Mouse (Mus musculus): ENCODE results near the gene Myo1g.
A peak's percentile ranks its signal among the peaks of the same experiment; 100 is the strongest.

Gene Myo1g

DNA sequence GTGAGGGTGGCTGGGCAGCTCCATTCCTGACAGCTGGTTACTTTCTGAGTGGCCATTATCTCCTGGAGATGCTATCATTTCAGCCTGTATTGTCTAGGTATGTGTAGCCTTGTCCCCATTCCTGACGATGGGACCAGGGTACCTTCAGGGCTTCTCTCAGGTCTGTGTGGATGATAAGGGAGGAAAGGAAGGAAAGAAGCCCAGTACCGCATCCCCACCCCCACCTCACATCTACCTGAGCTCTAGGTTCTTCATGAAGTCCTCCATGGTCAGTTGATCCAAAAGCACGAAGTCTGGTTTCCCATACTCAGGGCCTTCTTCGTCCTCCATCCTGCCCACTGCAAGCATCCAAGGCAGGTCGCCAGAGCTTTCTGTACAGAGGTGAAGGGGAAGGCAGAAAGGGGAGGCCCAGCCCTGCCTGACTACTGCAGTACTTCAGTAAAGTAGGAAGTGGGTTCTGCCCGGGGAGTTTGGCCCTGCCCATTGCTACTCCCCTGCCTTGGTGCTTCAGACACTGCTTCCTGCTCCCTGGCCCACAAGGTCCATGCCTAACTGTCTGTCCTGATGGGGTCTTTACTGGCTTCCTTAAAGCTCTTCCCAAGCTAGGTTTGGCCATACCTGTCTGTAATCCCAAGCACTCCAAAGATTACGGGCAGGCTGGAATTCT, at the start of gene Myo1g:
Gene Myo1g (minus strand): TSS at position 459 of the 667 bp plus-strand sequence.
- DNase-seq, result no peak

DNA sequence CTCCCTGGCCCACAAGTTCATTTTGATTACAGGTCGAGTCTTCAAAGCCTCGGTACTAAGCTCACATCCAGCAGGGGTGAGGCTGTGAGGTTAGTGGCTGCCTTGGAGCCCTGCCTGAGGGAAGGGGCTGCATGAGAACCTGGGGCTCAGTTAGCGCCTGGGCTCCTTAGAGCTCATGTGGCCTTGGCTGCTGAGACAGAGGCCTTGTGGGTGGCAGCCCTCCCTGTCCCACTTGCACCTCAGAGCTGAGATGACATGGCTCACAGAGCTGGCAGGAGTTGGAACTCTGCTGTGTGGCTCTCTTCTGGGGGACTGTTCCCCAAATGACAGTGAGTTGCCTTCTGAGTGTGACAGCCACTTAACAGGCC, 48.6 kb upstream of the Myo1g start:
- DNase-seq, result no peak

DNA sequence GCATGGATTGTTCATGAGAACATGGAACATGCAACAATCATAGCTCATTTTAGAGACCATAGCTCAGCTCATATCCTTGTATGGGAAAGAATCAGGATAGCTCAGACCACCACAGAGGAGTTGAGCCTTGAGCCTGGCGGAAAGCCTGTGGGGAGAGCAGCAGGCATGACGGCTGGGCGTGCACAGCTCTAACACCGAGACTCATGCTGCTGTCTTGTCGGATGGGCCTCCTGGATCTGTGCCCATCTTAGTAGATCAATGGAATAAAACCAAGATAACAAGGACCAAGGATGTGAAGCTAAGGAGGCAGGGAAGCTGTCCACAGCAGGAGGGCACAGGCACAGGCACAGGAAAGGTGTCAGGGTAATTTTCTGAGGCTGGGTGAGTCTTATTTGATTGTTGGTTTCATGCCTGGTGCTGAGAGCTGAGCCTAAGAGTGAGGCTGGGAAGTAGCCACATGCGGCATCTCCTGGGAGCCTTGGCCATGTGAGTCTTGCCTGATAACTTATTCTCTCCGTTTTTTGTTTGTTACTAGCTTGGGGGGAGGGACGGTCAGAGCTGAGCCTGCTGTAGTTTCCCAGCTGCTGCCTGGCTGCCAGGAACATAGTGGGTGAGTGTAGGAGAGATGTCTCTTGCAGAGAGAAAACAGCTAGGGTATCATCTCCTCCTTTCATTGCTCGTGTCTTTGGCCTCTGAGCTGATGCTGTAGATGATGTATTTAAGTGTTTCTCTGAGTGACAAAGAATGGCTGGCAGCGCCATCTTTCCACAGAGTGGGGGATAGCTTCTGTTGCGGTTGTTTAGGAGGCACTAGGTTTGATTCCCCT, 48.0 kb upstream of the Myo1g start:
- peak; percentile 35 to 48 for DNase-seq

DNA sequence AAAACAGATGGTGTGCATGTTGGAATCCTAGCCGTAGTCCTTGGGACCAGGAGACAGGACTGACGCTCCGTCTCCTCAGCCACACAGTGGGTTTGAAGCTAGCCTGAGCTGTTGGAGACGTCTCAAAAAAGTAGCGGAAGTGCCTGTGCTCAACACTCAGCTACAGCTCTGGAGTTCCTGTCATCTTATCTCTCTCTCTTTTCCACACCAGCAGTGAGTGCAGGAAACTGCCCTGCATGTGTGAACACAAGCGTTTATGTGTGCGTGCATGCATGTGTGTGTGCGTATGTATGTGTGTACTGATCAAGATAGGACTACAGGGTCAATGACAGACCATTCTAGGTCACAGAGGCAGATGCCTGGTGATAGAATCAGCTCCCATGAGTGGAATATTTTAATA, 47.2 kb upstream of the Myo1g start:
- DNase-seq, result no peak

DNA sequence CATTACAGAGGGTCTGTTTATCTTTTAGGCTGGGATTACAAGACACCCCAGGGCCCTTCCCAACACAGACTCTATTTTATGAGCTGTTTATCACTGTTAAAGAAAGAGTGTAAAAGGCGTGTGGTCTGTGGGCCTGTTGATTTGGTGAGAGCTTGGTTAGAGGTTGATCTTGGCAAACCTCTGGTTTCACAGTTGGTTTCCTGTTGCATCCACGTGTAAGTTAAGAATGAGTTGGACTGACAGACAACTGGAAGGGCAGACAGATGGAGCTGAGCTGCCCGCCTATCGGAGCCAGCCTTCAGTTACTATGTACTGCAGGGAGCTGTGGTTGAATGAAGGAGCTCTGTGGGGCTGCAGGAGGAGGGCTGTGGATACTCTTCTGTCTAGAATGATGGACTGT, 45.7 kb upstream of the Myo1g start:
- no peak for DNase-seq

DNA sequence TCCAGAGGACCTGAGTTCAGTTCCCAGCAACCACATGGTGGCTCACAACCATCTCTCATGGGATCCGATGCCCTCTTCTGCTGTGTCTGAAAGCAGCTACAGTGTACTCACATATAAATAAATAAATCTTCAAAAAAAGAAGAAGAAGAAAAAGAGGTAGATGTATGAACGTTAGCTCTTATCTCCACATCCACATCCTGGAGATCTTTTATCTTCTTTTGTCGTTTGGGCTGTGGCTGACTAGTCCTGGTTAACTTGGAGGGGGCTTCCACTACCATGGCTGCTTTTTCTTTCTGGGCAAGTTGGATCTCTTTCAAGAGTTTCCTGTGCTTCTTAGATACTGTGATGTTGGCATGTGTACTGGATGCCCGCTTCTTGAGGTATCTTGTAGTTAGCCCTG, 42.4 kb upstream of the Myo1g start:
- no peak for DNase-seq

DNA sequence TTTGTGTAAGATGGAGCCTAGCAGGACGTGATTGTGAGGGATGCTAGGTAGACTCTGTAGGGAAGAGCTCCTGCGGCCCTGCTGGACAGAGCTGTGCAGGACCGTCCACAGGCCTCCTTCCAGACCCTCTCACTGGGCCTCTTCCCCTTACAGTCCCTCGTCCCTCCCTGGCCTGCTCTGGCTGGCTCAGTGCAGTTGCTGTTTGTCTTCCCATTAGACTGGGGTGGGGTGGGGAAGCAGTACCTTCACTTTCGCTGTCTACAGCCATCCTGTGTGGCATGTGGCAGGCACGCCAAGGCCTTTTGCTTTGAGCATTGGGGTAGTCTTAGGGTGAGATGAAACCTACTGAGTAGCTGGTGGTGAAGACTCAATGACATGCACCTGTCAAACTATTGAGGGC, 41.6 kb upstream of the Myo1g start:
- peak; percentile 14 to 19 for DNase-seq

DNA sequence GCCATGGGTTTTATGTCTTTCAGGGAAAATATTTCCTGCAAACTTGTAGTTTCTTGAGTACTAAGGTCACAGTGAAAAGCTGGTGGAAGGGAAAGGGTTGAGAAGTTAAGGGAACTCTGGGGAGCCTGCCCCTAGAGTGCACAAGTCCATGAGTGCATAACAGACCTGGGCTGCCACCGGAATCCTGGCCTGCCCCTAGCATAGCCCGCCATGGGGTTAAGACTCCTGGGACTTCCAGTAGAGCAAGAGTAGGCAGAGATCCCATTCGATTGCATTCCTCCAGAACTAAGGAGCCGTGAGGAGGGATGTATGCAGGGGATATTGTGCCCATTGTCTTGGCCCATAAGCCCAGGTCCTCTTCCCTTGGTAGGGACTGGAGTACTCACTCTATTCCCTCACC, 40.7 kb upstream of the Myo1g start:
- DNase-seq, result peak; percentile 20 to 39

DNA sequence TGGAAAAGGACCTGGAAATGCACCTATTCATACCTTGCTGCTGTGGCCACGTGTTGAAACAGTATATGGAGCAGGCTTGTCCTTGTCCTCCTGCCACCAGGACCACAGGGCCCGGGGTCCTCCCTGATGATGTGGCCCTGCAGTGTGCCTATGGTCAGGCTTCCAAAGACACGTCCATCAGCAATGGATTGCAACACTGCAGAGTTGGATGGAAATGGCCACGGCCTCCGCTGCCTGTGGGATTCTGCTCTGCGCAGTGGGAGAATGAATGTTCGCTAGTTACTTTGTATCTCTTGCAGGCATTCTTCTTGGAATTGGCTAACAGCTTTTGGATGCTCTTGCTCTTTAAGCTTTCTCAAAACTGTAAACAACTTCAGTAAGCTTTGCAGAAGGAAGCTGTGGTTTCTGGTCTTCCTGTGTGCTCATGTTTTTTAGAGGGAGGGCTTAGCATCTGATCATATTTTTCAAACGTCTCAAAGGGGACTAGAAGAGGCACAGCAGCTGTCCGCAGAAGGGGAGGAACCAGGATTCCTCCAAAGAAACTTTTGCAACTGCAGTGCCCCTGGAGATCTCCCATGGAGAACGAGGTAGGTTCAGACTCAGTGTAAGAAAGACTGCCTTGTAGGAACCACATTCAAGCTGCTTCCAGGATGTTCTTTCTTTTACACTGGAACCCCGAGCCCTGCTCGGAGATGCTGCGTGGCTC, 40.0 kb upstream of the Myo1g start:
- peak; percentile 44 to 57 for DNase-seq

DNA sequence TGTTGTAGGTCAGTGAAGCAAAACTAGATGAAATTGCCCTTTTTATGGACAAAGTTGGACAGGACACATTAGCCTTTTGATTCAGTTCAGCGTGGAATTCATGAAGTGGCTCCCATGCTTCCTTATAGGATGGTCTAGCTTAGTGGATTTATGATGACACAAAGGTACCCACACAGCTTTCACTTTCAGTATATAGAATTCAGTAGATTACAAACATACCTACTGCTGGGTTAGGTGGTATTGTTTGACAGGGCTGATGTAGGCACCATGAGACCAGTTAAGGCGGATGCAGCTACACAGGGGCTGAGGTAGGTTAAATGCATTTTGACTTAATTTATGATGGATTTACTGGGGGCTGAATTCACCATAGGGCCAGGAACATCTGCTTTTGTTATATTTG, 39.2 kb upstream of the Myo1g start:
- no peak for DNase-seq

DNA sequence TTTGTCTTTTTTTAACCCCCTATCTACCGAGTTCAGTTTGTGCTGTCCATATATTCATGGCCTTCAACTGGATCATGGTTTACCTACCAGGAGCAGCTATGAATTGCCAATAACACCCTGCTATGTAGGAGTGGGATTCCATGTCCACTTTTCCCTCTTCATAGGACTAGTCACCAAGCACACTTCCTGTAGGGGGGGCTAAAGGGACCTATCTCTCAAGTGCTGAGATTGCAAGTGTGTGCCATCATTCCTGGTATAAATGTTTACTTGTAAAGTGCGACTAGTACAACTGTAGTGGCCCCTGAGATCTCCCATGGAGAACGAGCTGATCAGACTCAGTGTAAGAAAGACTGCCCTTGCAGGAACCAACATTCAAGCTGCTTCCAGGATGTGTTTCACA, 37.5 kb upstream of the Myo1g start:
- DNase-seq, result no peak

DNA sequence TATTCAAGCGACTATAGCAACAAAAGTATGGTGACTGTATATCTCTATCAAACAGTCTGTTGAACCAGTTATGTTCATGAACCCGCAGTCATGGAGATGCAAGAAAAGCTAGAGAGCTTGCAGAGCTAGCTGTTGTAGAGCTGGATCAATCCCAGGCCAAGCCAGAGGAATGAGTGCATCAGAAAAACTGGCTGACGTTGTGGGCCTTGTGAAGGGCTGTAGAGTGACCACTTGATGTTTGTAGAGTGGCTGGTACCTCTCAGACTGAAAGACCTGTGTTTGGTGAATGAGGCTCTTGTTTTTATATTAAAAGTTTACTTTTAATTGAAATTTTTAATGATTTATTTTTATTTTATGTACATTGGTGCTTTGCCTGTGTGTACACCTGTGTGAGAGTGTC, 29.4 kb upstream of the Myo1g start:
- DNase-seq, result no peak

DNA sequence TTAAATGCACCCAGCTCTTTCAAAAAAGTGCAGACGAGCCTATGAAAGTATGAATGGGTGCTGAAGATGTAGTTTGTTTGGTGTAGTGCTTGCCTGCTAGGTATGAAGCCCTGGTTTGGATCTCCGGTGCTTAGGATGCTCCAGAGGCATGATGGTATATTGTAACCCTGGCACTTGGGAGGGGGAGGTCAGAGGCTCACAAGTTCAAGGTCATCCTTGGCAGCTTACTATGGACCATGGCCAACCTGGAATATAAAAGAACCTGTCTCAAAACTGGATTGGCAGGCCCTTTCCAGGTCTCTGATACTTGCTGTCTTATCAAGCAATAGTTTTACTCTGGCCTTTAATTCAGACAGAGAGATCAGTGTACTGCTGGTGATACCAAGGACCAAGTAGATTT, 29.0 kb upstream of the Myo1g start:
- no peak for DNase-seq

DNA sequence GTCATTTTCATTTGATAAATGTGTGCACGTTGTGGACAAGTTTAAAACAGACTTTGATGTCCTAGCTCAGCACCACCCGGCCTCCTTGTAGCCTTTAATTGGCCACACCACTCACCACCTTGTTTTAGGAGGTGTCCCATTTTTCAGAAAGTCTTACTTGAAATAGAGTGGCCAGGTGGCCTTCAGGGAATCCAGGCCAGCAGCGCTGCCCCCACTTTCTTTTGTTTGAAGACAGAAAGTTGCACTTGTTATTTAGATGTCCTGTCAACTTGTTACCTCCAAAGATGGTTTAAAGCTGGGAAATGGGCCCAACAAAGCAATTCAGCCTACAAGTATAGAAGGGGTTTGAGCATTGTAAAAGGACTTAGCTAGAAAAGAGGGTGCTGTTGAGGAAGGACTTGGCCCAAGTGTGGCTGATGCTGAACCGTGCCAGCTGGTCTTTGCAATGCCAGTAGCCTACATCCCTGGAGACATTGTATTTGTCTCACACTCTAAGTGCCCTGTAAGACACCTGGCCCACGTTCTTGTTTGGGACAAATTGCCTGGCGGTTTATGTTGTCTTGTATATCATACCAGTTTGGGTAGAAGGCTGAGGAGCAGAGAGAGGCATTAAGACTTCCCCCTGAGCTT, 27.0 kb upstream of the Myo1g start:
- no peak for DNase-seq

DNA sequence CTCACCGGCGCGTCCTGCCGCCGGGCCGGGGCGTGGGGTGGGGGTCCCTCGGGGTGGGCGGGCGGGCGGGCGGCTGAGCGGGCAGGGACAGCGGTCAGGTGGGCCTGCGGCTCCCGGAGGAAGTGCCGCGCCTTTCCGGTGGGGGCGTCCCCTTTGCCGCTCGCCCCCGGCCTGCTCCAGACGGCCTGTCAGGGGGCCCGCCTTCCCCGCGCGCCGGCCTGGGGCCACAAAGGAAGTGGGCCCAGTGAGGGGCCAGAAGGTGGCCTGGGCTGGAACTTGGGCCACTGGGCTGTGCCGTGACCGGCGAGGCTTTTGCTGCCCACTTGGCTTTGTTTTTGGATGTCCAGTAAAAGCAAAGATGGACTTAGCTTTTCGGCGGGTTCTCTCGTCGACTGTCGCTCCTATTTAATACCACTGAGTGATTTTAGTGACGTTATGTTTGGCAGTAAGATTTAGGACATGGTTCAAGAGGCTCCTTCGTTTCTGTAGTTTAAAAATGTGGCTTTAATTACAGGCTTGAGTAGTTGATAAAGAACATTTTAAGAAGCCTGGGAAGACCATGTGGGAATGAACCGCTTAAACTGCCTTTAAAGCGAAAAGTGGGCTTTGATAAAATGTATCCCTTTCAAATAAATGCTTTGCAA, 26.4 kb upstream of the Myo1g start:
- peak; percentile 76 to 87 for DNase-seq

DNA sequence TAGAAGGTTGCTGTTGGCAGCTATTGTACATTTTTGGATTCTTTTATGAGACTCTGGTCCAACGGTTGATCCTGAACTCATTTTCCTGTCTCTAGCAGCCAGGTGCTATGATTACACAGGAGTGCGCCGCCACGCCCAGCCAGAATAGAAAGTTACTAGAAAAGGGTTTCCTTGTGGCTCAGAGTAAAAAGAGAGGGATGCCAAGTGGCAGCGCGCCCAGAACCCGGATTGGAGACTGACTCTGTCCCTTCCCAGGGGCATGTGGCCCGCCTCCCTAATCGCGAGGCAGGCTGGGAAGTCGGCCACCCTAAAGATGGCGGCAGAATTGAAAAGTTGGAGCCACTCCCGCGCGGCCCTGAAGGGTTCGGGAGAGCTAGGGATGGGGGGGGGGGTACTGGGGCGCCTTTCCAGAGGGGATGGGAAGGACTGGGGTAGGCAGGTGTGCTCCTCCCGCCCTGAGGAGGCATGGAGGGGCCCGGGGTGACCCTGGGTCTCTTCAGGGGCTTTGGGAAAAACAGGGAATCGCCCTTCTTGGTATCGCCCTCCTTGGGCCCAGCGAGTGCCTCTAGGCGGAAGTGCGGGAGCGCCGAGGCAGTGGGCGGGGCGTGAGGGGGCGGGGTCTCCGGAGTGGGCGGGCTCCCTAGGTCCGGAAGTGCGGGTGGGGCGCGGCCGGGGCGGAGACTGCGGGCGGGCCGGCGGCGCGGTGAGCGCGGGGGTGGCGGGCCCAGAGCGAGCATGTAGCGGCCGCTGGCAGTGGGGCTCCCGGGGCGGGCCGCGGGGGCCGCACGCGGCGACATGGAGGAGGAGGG, 25.6 kb upstream of the Myo1g start, which contains the start of gene Ccm2:
Gene Ccm2 (plus strand): TSS at position 683 of the 809 bp plus-strand sequence.
- peak; percentile 98 to 99 for DNase-seq

DNA sequence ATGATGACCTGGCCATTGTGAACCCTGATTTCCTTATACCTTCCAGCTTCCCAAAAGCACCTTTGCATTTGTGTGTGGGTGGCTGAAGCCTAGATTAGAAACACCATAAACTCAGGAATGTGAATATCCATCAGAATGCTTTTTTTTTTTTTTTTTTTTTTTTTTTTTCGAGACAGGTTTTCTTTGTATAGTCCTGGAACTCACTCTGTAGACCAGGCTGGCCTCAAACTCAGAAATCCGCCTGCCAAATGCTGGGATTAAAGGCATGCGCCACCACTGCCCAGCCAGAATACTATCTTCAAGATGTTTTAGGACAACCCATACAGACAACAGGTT, 25.1 kb upstream of the Myo1g start:
- no peak for DNase-seq

DNA sequence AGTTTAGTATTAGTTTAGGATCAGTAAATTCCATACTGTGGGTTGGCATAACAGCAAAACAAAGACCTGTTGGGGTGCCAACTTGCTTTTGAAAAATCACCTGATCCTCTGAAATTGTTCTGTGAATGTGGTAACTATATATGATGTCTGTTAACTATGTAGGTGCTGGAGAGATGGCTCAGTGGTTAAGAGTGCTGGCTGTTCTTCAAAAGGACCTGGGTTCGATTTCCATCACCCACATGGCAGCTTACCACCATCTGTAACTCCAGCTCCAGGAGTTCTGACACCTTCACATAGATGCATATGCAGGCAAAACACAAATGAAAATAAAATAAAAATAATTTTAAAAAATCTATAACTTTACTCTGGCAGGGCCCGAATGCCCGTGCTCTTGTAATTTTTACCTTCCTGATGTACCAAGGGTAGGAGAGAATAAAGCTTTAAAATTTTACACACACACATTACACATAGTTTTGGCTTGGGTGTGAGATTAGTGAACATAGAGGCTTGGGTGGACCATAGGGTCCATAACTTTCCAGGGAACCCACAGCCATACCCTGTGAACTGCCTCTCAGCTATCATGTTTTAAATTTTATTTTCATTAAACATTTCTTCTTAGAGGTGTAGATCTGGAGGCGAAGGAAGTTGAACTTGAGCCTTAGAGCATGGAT, 24.6 kb upstream of the Myo1g start:
- DNase-seq, result no peak

DNA sequence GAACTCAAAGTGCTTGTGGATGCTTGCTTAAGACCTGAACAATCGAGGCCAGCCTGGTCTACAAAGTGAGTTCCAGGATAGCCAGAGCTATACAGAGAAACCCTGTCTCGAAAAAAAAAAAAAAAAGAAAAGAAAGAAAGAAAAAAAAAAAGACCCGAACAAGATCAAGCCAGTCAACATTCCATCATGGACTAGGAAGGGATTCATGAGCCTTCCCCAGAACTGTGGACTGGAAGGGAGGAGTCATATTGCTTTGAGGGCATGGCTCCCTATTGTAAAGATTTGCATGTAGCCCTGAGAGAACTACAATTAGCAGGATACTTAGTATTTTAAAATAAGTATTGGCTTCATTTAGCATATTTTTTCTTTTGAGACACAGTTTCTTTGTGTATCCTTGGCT, 23.9 kb upstream of the Myo1g start:
- no peak for DNase-seq

DNA sequence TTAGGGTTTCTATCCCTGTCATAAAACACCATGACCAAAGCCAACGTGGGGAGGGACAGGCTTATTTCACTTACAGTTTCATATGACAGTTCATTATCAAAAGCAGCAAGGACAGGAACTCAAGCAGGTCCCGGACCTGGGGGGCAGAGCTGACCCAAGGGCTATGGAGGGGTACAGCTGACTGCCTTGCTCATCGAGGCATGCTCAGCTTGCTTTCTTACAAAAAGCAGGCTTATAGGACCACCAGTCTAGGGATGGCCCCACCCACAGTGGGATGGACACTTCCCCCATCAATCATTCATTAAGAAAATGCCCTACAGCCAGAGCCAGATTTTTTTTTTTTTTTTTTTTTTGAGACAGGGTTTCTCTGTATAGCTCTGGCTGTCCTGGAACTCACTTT, 10.0 kb upstream of the Myo1g start:
- DNase-seq, result no peak

DNA sequence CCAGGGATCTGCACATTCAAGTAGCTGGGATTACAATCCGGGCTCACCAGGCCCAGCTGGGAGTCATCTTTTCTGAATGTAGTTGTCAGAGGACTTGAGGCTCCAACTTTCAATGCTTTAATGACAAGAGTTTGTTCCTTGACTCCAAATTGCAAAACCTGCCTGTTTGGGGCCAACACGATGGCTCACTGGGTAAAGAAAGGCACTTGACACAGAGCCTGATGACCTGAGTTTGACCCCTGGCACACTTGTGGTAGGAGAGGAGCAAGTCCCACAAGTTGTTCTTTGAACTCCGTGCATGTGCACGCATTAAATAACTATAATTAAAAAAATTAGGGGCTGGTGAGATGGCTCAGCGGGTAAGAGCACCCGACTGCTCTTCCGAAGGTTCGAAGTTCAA, 9.2 kb upstream of the Myo1g start:
- DNase-seq, result no peak

Measured in kidney, postnatal 4 days (tissue).